Mouse (Mus musculus): ENCODE measurements around the gene Tec.

DNA sequence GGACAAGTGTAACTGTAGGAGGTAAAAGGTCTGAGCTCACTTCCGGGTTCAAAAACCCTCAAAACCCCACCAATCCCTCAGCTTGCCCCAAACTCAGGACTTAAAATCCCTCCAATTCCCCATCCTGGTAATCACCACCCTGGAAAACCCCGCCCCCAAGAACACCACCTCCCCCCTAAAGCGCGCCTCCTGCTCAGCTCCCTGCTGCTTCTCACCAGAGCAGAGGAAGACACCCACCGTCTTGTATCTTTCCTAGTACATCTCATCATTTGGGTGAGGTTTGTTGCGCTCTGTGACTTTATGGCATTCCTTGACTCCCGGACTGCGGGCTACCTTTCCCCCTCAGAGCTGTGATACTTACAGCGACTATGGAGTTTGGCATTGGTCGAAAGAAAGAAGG lies 161.6 kb downstream of the Tec start:
- TF ChIP-seq POLR2A (IDR thresholded peaks at IDR 0.05; ENCODE audit: extremely low read depth, insufficient read depth, low read length) (no peak), CTCF (IDR thresholded peaks at IDR 0.05; ENCODE audit: low read depth, low read length) (no peak)
